Mouse (Mus musculus) spleen, adult 2 months (tissue): ENCODE data around the gene Hrh1.

Experiments
- CTCF ChIP-seq: fragments of 200-500 bp; IDR thresholded peaks from 2 replicates; pipeline ENCODE4 v1.5.1; 2011; ENCODE audit warnings: mild to moderate bottlenecking, inconsistent platforms; ENCODE audit not compliant: insufficient read depth, insufficient read length, insufficient replicate concordance; ENCODE audit errors: extremely low read depth
- POLR2A ChIP-seq: fragments of 200-500 bp; IDR thresholded peaks from 2 replicates; pipeline ENCODE4 v1.6.1; 2011; ENCODE audit warnings: low read depth, low read length, inconsistent platforms

DNA sequence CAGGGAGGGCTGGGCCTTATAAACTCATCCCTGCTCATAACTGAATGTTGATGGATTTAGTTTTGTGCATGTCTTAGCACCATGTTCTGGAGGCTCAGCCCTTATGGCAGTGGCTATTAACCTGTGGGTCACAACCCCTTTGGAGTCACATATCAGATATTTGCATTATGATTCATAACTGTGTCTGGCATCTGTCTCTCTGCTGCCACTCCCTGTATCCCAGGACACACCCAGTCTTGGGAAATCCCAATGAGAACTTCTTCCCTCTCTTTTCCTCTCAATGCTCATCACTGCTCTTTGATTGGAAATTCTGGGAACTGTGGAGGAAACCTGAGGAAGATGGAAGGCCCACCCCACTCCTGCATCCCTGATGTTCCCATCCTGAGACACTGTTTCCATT is 23.3 kb downstream of the Hrh1 start:
- TF ChIP-seq CTCF (no peak), POLR2A (no peak)
